Mouse (Mus musculus) adrenal gland, adult 2 months (tissue): ENCODE measurements around the gene Irf3. TPM values are rescaled to one million over a fixed set of nuclear protein-coding genes. Genes with fewer than 3 reads are reported as not detected.
"Not testable (repeated sequence)": the region's sequence is repeated elsewhere in the genome, so short reads cannot be mapped to it uniquely, and the experiment has no call there.

Experiments
- DNase-seq: peaks from one replicate; pipeline ENCODE4 v3.0.0; 2021
- polyA plus RNA-seq: library from polyadenylated mRNA; depleted of rRNA; stranded (reverse); fragments of >200 nt; gene quantifications from 2 replicates; pipeline ENCODE4 v1.2.3, GENCODE M21; 2012
- total RNA-seq, 2 experiments: library from RNA; stranded (reverse); gene quantifications; 2 replicates each; pipeline ENCODE4 v1.2.3; 2021

Irf3 gene
- total and polyA plus RNA-seq, 3 experiments = 98.1 to 130 (median 105) TPM

DNA sequence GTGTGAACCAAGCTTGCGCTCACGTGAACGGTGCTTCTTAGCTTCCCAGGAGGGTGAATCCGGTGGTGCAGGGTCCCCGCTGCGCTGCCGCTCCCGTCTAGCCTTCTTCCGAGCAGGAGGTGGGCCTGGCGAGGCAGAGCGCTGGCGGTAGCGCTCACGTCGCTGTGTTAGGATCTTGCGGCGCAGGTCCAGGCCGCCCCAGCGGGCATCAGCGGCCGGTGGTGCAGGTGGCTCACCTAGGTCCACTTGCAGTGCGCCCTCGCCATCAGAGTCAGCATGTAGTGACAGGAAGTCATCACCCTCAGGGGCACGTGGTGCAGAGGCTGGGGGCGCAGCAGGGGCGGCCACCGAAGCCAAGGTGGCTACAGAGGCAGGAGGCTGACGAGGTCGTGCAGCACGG is 10.4 kb downstream of the Irf3 start:
- DNase-seq = no peak

DNA sequence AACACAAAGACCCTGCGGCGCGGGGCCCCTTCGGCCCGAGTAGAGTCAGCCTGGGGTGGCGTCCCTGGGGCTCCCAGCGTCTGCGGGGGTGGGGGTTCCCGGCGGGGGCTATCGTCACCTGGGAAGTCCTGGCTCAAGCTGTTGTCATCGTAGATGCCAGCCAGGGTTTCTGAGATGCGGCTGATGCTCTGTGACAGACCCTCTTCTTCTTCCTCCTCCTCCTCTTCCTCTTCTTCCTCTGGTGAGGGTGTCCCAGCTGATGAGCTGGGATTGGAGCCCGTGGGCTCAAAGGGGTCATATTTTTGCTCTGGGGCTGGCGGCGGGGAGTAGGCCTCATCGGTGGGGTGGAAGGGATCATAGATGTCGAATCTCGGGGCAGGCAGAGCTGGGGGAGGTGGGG is 11.0 kb downstream of the Irf3 start:
- no peak for DNase-seq

DNA sequence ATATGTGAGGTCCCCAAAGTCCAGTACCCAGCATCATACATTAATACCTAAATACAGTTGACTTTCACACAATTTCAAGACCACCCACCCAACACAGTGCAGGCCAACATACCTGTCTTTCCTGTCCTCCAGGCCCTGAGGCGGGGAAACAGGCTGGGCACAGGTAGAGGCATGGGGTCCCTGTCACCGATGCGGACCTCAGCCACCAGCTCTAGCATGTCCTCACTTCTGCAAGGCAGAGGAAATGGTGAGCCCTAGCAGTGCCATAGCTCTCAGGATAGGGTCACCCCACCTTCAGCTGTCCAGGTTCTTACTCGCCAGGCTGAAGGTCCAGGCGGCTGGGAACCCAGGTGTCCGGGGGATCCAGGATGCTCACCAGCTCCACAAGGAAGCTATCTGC is 14.6 kb downstream of the Irf3 start:
- no peak for DNase-seq

DNA sequence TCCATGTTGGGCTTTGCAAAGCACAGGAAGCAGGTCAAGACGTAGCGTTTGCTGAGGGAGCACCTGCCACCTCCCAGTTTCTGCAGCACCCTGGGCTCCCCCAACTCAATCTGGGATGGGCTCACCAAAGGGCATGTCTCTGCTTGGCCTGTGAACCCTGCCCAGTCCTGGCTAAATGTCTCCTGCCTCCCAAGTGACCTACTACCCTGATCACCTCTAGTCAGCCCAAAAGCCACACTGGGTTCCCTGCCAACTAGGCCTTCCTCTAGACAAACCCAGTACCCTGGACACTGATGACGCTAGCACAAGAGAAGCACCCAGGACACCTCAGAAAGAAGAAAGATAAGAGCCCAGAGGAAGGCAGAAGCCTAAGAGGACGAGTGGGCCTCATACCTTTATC is 15.4 kb downstream of the Irf3 start:
- DNase-seq = no peak

DNA sequence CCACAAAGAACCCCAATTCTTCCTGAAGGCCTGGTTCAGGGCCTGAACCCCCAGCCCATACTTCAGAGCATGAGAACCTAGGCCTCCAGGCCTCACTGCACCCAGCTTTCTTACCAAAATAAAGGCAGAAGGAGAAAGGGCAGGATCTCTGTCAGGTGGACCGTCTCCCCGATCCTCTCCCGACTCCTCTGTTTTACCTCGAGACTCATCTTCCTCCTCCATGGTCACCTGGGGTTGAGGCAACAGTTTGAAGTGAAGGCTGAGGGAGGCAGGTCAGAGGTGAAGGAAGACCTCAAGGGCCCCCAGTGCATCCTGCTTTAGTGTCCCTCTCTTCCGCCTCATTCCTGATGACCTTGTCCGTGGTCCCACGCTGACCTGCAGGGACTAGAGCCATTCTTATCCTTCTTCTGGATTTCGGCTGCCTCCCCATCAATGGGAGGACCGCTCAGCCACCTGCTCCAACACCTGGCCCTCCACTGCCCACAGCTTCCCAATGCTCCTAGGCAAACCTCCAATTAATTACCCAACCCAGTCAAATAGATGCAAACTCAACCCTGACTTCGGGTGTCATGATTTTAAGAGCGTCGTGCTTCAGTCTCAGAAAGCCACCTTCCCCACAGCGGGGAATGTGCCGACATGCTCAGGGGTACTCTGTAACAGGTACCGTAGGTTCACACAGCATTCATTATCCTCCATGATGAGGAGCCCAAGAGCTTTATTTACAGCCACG is 16.1 kb downstream of the Irf3 start:
- no peak for DNase-seq

DNA sequence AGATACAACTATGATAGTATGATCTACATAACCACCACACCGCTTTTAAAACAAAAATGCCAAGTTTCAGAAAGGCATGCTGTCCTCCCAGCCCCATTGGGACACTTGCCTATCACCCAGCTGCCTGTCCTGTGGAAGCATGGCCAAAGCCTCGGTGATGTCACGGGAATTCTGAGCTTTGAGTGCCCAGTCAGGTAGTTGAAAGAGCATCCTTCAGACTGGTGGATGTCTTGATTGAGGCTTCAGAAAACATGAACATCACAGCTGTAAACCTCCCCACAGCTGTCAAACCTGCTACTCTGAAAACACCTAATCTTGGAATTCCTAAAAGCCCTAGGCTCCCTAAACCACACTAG is 16.6 kb downstream of the Irf3 start:
- DNase-seq = no peak

DNA sequence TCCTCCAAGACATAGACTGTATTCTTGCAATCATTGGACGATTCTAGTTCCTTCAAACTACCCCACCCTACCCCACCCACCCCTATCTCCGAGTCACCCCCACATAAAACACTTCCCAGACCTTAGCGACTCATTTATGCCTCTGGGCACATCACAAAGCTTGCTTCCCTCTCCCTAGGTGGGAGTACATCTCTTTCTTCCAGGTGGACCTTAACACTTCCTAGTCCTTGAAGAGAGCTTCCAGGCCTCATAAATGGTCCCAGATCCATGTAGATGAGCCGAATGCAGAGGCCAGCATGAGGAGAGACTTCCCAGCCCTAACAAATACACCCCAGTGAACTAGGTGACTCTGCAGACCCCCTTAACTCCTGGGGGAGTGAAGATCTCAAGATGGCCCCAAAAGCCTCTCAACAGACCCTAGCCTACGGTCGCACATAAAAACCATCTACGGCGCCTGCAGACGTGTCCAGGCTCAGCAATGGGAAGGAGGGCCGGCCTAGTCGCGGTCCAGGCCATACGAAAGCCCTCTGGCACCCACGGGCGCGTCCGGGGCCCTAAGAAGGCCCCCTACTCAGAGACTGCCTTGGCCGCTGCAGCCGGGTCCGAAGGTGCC is 18.0 kb downstream of the Irf3 start:
- DNase-seq = no peak

DNA sequence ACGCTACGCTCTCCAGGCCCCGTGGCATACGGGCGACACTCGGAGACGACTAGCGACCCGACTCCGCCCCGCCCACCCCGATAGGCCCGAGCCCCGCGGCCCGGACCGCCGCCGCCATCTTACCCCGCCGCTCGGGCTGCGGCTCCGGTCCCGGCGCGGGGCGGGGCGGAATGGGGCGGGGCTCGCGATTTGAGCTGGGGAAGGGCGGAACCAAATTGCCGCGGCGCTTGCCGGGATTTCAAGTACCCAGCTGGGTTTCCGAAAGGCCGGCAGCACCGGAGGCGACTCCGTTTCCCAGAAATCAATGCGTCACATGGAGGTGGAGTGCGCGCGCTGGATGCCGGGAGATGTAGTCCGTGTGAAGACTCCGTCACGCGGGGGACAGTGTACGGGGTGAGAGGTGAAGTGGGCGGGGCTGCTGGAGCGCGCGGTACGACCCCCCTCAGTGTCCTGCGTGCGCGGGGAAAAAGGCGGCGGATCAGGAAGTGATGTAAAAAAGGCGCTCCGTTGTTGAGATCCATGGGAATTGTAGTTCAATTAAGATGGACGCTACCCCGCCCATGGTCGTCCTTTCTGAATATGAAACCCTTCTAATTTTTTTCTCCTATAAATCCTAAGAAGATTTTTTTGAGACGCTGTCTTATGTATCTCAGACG is 18.6 kb downstream of the Irf3 start, which contains the start of gene Scaf1:
Gene Scaf1, minus strand, starts transcription at position 407 of the 656 bp plus-strand sequence.
- DNase-seq = peak; percentile 100

DNA sequence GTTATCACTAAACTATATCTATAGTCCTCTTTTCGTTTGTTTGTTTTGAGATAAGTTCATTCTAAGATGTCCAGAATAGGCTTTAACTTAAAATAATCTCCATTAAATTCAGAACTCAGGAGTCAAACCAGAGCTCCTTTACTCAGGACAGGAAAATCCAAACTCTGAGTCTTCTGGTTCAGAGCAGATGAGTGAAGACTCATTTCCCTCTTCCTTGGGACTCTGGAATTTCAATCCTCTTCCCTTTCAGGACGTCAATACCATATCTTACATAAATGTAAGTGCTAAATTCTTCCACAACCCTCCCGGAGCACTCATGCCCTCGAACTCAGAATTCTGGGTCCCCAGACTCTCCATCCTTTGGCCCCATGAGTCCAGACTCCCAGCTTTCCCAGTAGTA is 19.3 kb downstream of the Irf3 start:
- DNase-seq = no peak

DNA sequence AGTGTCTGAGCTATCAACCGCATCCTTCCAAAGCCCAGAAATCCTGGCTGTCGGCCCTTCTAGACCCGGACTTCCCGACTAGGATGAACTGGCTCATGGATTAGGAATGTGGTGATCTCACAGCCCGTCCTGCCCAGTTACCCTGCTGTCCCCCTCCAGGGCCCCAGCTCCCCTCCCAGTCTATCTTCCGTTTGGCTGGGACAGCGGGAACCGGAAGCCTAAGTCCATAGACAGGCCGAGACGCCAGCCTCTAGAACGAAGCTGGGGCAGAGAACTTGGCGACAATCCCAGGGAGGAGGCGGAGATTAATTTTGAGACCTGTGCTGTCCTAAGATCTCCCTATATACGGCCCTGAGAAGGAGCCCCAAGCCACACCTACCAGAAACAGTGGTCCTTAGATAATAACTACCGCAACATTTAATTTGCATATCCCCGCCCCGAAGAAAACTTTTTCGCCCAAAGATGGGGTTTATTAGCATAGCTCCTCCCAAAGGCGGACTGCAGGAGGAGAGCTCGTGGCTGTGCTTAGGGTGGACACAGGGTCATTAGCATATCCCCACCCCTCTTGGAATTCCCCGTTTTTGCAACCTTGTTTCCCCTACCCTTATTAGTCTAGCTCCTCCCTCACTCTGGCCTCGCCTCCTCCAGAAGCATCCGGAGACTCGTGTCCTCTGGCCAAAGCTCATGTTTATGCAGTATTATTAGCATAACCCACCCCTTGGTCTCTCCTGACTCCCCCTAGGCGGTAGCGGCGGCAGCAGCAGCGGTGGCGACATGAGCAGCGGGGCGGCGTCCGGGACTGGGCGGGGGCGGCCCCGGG is 20.0 kb downstream of the Irf3 start, which contains the start of gene Rras:
Gene Rras, plus strand, starts transcription at position 720 of the 820 bp plus-strand sequence.
- DNase-seq = peak; percentile 96

DNA sequence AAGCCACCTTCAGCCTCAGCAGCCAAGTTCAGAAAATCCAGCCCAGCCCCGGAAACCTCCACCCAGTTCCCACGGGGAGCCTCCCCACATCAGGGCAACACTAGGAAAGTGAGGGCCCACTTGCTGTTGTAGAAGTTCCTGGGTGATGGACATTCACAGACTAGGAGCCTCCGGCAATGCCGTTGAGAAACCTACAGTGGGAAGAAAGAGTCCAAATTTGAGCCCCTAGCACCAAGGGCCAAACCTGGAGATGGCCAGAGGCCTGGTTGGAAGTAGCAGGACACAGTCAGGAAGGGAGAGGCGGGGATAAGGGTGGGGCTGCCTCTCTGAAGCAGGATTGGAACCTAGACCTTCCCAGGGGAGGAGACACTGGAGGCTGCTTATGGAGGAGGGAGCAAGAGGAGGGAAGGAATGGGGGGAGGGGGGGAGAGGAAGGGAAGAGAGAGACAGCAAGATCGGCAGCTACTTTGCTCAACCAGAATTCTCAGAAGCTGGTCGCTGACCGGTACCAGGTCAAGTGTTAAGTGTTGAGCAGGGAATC is 21.7 kb downstream of the Irf3 start:
- DNase-seq = peak; percentile 84

DNA sequence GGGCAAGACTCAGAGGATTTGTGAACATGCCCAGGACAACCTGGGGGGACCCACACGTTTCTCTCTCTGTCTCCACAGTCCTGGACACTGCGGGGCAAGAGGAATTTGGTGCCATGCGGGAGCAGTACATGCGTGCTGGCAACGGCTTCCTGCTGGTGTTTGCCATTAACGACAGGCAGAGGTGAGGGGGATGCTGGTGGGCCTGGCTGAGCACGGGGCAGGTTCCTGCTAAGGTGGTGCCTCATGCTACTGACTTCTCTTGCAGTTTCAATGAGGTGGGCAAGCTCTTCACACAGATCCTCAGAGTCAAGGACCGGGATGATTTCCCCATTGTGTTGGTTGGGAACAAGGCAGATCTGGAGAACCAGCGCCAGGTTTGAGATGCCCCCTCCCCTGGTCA is 22.8 kb downstream of the Irf3 start:
- no peak for DNase-seq

DNA sequence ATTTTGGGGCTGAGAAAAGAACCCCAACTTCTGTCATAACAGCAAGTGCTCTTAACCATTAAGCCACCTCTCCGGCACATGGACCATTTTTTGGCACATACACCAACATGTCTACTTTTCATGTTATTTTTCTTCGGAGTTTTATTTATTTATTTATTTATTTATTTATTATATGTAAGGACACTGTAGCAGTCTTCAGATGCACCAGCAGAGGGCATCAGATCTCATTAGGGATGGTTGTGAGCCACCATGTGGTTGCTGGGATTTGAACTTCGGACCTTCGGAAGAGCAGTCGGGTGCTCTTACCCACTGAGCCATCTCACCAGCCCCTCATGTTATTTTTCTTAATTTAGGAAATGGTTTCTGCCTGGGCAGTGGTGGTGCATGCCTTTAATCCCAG is 26.3 kb downstream of the Irf3 start:
- DNase-seq = not testable (repeated sequence)

DNA sequence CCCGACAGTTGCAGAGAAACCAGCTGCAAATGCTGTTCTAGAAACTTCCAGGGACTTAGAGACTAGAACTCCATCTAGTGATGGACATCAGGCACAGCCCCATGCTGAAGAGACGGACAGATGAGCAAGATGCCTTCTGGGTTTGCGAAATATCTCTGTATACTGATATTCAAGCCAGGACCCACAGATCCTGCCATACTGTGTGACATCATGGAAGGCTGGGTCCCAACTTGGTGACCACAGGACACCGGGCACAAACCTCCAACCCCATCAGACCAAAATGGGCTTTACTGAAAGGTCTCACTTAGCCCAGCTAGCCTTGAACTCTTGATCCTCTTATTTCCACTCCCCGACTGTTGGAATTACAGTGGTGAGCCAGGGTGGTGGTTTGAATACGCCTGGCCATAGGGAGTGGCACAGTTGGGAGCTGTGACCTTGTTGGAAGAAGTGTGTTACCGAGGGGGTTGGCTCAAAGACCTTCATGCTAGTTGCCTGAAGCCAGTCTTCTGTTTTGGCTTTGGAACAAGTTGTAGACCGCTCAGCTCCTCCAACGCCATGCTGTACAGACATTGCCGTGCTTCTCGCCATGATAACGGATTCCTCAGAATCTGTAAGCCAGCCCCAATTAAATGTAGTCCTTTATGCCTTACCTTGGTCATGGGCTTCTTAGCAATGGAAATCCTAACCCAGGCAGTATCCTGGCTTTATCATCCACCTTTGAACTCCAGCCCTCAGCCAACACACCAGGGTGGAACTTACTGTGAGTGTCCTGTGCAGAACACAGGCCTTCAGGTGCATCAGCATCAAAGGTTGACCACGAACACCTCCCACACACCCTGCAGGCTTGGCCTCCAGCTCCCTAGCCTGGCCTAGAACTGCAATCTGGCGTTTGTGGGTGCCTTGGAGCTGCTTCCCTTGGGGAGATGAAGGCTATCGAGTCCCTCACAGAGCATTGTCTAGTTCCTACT is 27.1 kb downstream of the Irf3 start:
- DNase-seq = peak; percentile 52

DNA sequence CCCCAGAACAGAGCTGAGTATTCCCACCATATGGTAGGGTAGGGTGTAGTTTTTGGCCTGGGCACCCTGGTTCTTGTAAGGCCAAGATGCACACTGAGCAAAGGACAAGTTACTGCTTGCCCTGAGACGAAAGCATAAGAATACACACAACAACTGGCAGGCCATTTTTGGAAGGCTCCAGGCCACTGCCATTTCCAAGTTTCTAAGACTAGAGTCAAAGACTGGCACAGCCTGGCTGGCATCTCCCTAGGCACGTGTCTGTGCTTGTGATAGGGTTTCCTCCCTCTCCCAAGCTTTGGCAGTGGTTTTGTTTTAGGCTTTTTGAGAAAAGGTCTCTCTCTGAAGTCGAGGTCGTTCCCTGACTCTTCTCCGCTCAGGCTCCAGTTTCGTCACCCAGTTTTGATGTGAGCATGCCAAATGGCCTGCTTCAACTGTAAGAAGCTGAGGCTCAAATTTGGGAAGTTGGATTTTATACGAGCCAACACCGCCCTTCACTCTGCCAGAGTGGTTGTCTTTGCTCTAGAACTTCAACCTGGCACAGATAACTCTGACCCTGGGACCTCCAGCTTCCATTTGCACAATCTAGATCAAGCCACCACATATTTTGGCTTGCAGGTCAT is 28.3 kb downstream of the Irf3 start:
- peak; percentile 85 for DNase-seq

DNA sequence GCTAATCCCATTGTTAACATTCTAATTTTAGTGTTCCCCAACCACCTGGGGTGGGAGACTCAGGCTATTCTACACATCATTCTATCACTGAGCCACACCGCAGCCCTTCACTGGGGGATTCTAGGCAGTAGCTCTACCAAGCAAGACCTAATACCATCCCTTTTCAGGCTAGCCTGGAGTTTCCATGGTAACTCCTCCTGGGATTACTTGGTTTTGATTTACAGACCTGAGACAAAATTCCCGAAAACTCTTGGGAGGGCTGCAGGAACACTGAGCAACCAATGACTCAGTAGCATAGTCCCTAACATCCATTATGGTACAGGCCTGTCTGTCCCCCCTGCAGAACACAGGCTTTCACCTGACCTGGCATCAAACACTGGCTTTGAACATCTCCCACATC is 28.8 kb downstream of the Irf3 start:
- no peak for DNase-seq

DNA sequence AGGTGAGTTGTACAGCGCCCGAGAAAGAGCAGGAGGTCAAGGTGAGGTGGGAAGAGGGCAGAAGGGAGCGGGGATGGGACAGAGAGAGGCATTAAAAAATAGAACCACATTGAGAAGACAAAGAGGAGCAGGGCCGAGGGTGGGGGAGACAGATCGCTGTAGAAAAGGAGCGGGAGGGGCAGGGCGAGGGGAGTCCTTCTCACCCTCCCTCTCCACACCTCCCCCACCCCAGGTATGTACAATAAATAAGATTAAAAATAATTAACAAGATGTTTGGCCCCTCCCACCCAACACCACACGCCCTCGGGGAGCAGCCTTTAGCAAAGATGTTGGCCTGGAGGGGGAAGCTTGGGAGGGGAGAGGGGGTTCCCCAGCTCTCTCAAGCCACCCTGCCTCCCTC is 30.3 kb downstream of the Irf3 start:
- DNase-seq = no peak

DNA sequence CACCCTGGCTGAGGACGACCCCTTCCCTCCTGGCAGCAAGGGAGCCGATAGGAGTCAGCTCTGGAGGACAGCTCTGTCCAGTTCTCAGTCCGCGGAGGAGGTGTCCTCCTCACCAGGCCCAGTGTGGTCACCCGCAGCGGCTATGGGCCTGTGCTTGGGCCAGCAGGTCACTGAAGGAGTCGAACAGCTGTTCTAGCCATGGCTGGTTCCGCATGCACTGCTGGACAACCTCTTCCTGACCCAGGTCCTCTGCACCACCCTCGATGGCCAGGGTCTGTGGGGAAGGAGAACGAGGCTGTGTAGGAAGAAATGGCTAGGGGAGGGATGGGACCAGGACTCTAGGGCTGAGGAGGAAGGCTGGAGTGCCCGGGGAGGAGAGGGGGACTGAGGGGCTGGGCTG is 30.9 kb downstream of the Irf3 start:
- DNase-seq = no peak

DNA sequence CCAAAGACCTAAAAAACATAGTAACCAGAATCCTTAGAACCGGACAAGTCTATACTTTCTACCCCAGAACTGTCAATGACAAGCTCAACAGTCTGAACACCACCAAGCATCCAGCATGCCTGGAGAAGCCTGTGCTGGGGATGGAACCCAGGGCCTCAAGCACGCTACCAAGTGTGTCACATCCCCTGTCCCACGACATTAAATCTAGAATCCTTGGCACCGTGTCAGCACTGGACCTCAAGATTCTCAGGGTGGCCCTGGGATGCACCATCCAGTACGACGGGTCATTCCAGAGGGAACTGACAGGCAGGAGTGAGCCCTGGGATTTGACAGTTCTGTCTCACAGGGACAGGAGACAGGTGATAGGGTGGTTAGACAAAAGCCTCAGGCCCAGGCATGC is 32.5 kb downstream of the Irf3 start:
- DNase-seq = no peak

DNA sequence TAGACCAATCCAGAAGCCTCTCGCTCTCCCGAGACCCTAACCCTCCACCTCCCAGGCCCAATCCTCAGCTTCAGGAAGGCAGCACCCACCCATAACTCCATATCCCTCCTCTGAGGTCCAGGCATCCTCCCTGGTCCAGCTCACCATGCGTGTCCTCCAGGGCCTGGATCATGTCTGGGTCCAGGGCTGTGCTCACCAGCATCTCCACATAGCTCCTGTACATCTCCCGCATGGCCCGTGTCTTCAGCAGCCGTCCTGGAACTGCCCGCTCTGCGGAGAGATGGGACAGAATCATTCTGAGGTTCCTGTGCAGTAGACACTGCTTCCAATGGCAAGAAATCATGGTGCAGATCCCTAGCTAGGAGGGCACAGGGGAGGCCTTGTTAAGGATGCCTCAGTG is 33.4 kb downstream of the Irf3 start:
- no peak for DNase-seq
